Mouse (Mus musculus) heart, adult 9 months (tissue): Measurements from ENCODE around the gene Prss21.
"Not testable (repeated sequence)": the region's sequence is repeated elsewhere in the genome, so short reads cannot be mapped to it uniquely, and the experiment has no call there.

ENCODE experiments used
- DNase-seq, 2 experiments: peaks; one replicate each; pipeline ENCODE4 v3.0.0; 2022; ENCODE audit warnings: low spot score in 2 of 2

Prss21 gene

GRCm38 (mm10) chr17:23862926-23863325 is 4.9 kb upstream of the Prss21 start:
- no peak for DNase-seq

DNA sequence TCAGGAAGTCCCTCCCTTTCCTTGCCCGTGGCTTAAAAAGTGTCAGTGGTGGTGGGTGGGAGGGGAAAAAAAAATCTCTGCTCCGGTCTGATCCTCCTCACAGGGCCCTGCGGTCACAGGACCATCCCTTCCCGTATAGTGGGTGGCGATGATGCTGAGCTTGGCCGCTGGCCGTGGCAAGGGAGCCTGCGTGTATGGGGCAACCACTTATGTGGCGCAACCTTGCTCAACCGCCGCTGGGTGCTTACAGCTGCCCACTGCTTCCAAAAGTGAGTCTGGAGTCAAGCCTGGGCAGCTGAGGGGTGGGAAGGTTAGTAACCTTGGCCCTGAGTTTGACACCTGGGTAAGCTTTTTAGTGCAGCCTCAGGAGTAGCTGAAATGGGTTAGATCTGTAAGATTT is 657 bp downstream of the Prss21 start:
- no peak for DNase-seq

- DNase-seq: peak; percentile 24 to 27
Measured at GRCm38 (mm10) chr17:23873884-23874856, 6.3 kb downstream of the Prss21 start.

DNA sequence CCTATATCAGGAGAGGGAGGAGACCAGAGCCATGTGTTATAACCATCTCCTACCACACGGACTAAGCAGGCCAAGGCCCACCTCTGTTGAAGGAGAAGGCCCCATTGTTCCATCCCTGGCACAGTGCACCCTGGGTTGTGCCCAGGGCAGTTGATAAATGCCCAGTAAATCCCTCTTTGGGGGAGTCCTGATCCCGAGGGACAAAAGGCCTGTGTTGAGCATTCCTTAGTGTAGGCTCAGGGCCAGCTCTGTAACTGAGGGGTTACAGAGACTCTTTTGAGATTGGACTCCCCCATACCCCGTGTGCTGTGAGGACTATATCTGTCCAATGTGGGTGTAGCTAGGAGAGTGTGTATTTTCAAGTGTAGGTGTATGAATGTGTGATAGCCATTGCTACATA is 8.9 kb downstream of the Prss21 start:
- no peak for DNase-seq

GRCm38 (mm10) chr17:23877166-23877565 is 9.3 kb downstream of the Prss21 start:
- DNase-seq: no peak

- not testable (repeated sequence) for DNase-seq
Measured at GRCm38 (mm10) chr17:23880576-23880975, 12.7 kb downstream of the Prss21 start, which contains the start of the genes Dcpp1 and Dcpp2. Gene Dcpp1 (plus strand): TSS chr17:23880876. Gene Dcpp2 (plus strand): TSS chr17:23880880.

DNA sequence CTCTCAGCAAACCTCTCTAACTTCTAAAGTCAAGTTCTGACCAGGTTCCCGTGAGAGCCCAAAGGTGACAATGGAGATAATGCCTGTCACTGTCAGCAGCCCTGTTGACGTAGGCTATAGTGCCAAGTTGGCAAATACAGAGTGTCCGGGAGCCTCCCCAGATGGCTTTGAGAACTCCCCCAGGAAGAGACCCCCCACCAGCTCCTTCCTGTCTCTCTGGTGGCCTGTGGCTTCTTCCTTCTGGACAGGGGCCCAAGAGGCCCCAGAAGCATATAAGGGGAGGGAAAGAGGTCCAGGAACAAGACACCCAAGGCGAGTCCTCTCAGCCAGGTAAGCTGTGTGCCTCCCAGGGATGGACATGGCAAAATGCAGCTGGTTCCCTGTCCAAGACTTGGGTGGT is 49.3 kb downstream of the Prss21 start, which contains the start of gene Dcpp3:
Dcpp3 (plus strand) TSS at position 301 of the 400 bp plus-strand sequence.
- not testable (repeated sequence) for DNase-seq
